Mouse (Mus musculus): ENCODE measurements around the gene Trappc1. TPM values are rescaled to one million over a fixed set of nuclear protein-coding genes. Genes with fewer than 3 reads are reported as not detected.

The Trappc1 gene
- polyA plus RNA-seq, 1 experiment: 114 TPM

DNA sequence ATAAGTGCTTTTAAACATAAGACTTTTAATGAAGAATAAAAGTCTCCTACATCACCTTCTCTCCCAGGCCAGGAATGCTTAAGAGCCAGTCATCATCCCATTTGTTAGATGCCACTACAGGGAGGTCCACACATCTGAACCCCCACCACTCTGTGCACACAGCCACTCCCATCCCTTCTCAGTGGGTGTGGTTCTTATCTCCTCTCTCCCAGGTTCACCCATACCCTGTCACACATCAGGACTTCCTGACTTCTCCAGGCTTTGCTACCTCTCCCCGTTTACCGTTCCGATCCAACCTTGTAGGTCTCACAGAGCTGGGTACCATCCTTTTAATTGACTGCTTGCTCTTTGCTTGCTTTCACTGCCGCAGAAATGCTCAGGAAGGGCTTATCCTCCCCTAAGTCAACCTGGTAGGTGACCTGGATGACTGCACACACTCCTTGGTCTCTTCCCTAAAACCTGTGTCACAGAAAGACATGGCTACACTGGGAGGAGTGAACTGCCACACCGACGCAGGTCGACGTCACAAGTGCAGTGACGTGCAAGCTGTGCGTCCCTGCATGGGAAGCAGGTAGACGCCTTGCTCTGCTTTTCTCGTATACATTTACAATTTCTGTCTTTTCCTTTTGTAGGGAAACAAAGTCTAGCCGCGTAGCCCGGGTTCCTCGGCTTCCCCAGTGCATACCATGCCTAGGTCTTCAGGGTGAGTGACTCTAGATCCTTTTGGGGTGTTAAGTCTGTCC, 49.6 kb downstream of the Trappc1 start:
- TF ChIP-seq MAX (IDR thresholded peaks at IDR 0.05) (no peak), USF1 (IDR thresholded peaks at IDR 0.05; ENCODE audit: low read depth) (no peak), FOSL1 (IDR thresholded peaks at IDR 0.05; ENCODE audit: insufficient read depth, low read length, poor library complexity, severe bottlenecking) (no peak)
- no peaks in the 10 kb centered on the region for H3K36me3 ChIP-seq (ENCODE audit: control insufficient read depth, insufficient read depth)
- H3K79me2 ChIP-seq (ENCODE audit: control insufficient read depth, insufficient read depth): peaks cover 3% of the 10 kb centered on the region
- H3K4me3 ChIP-seq (ENCODE audit: insufficient read depth, poor library complexity, severe bottlenecking): no peak overlapping the region
- H3K27me3 ChIP-seq (ENCODE audit: control insufficient read depth, insufficient read depth, insufficient read length): no peaks in the 10 kb centered on the region
- no peaks in the 10 kb centered on the region for H3K79me3 ChIP-seq (ENCODE audit: low read depth)
- H3ac ChIP-seq (ENCODE audit: control insufficient read depth, insufficient read length, low read depth): no peak overlapping the region

Other genes starting within 250 kb of the Trappc1 start
- 20.9 TPM for gene Vamp2, start 235.5 kb upstream of the Trappc1 start, polyA plus RNA-seq (2012; fragmentation: generic; extraction: Trizol)
- 4.5 TPM for gene Per1, start 228.8 kb upstream of the Trappc1 start, polyA plus RNA-seq (2012; fragmentation: generic; extraction: Trizol)
- gene Hes7, start 203.6 kb upstream of the Trappc1 start, polyA plus RNA-seq (2012; fragmentation: generic; extraction: Trizol): 0.06 TPM
- gene 9130213A22Rik, start 201.4 kb upstream of the Trappc1 start, polyA plus RNA-seq (2012; fragmentation: generic; extraction: Trizol): 0.21 TPM
- gene Aloxe3, start 198.1 kb upstream of the Trappc1 start, polyA plus RNA-seq (2012; fragmentation: generic; extraction: Trizol): 0.14 TPM
- not detected for gene Alox12b, start 167.0 kb upstream of the Trappc1 start, polyA plus RNA-seq (2012; fragmentation: generic; extraction: Trizol)
- gene Alox8, start 126.1 kb upstream of the Trappc1 start, polyA plus RNA-seq (2012; fragmentation: generic; extraction: Trizol): 0.06 TPM
- not detected for gene Gucy2e, start 86.9 kb upstream of the Trappc1 start, polyA plus RNA-seq (2012; fragmentation: generic; extraction: Trizol)
- 9.9 TPM for gene Cntrob, start 205 bp upstream of the Trappc1 start, polyA plus RNA-seq (2012; fragmentation: generic; extraction: Trizol)
- gene Kcnab3, start 2.3 kb downstream of the Trappc1 start, polyA plus RNA-seq (2012; fragmentation: generic; extraction: Trizol): 3.2 TPM
- gene Rnf227, start 16.5 kb downstream of the Trappc1 start, polyA plus RNA-seq (2012; fragmentation: generic; extraction: Trizol): 3.9 TPM
- gene Chd3, start 45.4 kb downstream of the Trappc1 start, polyA plus RNA-seq (2012; fragmentation: generic; extraction: Trizol): 100 TPM
- gene Naa38, start 71.5 kb downstream of the Trappc1 start, polyA plus RNA-seq (2012; fragmentation: generic; extraction: Trizol): 229 TPM
- 22.8 TPM for gene Cyb5d1, start 71.7 kb downstream of the Trappc1 start, polyA plus RNA-seq (2012; fragmentation: generic; extraction: Trizol)
- gene Tmem88, start 74.3 kb downstream of the Trappc1 start, polyA plus RNA-seq (2012; fragmentation: generic; extraction: Trizol): 0.16 TPM
- 9.0 TPM for gene Kdm6b, start 89.7 kb downstream of the Trappc1 start, polyA plus RNA-seq (2012; fragmentation: generic; extraction: Trizol)
- 0.14 TPM for gene Dnah2, start 225.1 kb downstream of the Trappc1 start, polyA plus RNA-seq (2012; fragmentation: generic; extraction: Trizol)
- 0.61 TPM for gene Efnb3, start 236.2 kb downstream of the Trappc1 start, polyA plus RNA-seq (2012; fragmentation: generic; extraction: Trizol)

All from C2C12 (cell line).